Mouse (Mus musculus): ENCODE measurements around the gene Lrrc8a. TPM values are rescaled to one million over a fixed set of nuclear protein-coding genes. Genes with fewer than 3 reads are reported as not detected.

The Lrrc8a gene
- total RNA-seq, 1 experiment, result 26.6 TPM

DNA sequence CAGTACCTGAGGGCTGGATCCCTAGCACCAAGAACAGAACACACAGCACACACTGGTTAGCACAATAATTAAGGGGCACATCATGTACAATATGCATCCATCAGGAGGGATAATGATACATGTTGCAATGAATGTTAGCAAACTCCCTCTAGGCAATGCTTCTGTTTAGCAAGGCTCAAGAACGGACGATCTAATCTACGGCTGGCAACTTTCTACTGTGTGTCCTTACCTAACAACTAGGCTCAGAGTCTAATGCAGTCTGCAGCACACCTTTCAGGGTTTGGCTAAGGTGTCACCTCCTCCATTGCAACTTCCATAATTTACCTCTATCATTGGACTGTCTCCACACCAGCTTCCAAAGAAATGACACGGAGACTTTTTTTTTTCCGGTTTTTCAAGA lies 21.2 kb upstream of the Lrrc8a start:
- in situ Hi-C loops (cut with MboI; ENCODE audit: low sequenced_read_pairs in 2 of 2, unreplicated experiment in 2 of 2), result no loop called here
- peaks cover 6% of the 10 kb centered on the region; the same call in 1 of the 2 replicates for H3K9me3 ChIP-seq (ENCODE audit: control insufficient read depth, insufficient read depth, low read depth, low read length)
- TF ChIP-seq HCFC1 (IDR thresholded peaks at IDR 0.05; ENCODE audit: borderline replicate concordance, insufficient read depth, low read length) (no peak), ZC3H11A (IDR thresholded peaks at IDR 0.05; ENCODE audit: borderline replicate concordance, low read depth, low read length) (no peak), MAFK (IDR thresholded peaks at IDR 0.05; ENCODE audit: insufficient read depth, low read depth, low read length) (no peak)
- DNase-seq (ENCODE audit: low read depth, low spot score), result no peak
- H3K27ac ChIP-seq (ENCODE audit: insufficient read depth, low read depth, low read length, poor library complexity, severe bottlenecking), result no peak overlapping the region
- H3K36me3 ChIP-seq (ENCODE audit: control insufficient read depth, insufficient read depth, low read length, poor library complexity, severe bottlenecking), result no peaks in the 10 kb centered on the region
- H3K9ac ChIP-seq (ENCODE audit: insufficient read depth, low read depth, low read length, poor library complexity, severe bottlenecking), result no peak overlapping the region
- H3K4me3 ChIP-seq (ENCODE audit: insufficient read depth in 1 of 2, low read depth in 1 of 2, low read length in 2 of 2, poor library complexity in 1 of 2, severe bottlenecking in 1 of 2), result no peak overlapping the region
- H3K4me1 ChIP-seq (ENCODE audit: control insufficient read depth in 2 of 2, insufficient read depth in 2 of 2, low read length in 2 of 2, poor library complexity in 1 of 2), result peaks cover 0 to 4% of the 10 kb centered on the region in 2 experiments; a peak in 1 of 4 replicates

GRCm38 (mm10) chr2:30235593-30235992 lies 1.9 kb upstream of the Lrrc8a start:
- H3K9me3 ChIP-seq (ENCODE audit: control insufficient read depth, insufficient read depth, low read depth, low read length), result peaks cover 3% of the 10 kb centered on the region; the same call in 1 of the 2 replicates
- in situ Hi-C loops (cut with MboI; ENCODE audit: low sequenced_read_pairs in 2 of 2, unreplicated experiment in 2 of 2), result no loop called here
- no peak overlapping the region for H3K9ac ChIP-seq (ENCODE audit: insufficient read depth, low read depth, low read length, poor library complexity, severe bottlenecking)
- H3K4me1 ChIP-seq (ENCODE audit: control insufficient read depth in 2 of 2, insufficient read depth in 2 of 2, low read length in 2 of 2, poor library complexity in 1 of 2), result peaks cover 0 to 5% of the 10 kb centered on the region in 2 experiments; a peak in 1 of 4 replicates
- no peak overlapping the region for H3K4me3 ChIP-seq (ENCODE audit: insufficient read depth in 1 of 2, low read depth in 1 of 2, low read length in 2 of 2, poor library complexity in 1 of 2, severe bottlenecking in 1 of 2)
- TF ChIP-seq CHD2 (IDR thresholded peaks at IDR 0.05; ENCODE audit: low read depth, low read length) (no peak), ZNF384 (IDR thresholded peaks at IDR 0.05; ENCODE audit: low read depth, low read length) (no peak), HCFC1 (IDR thresholded peaks at IDR 0.05; ENCODE audit: borderline replicate concordance, insufficient read depth, low read length) (no peak), ZC3H11A (IDR thresholded peaks at IDR 0.05; ENCODE audit: borderline replicate concordance, low read depth, low read length) (no peak), MAFK (IDR thresholded peaks at IDR 0.05; ENCODE audit: insufficient read depth, low read depth, low read length) (no peak)
- DNase-seq (ENCODE audit: low read depth, low spot score), result no peak
- no peaks in the 10 kb centered on the region for H3K36me3 ChIP-seq (ENCODE audit: control insufficient read depth, insufficient read depth, low read length, poor library complexity, severe bottlenecking)
- no peak overlapping the region for H3K27ac ChIP-seq (ENCODE audit: insufficient read depth, low read depth, low read length, poor library complexity, severe bottlenecking)

DNA sequence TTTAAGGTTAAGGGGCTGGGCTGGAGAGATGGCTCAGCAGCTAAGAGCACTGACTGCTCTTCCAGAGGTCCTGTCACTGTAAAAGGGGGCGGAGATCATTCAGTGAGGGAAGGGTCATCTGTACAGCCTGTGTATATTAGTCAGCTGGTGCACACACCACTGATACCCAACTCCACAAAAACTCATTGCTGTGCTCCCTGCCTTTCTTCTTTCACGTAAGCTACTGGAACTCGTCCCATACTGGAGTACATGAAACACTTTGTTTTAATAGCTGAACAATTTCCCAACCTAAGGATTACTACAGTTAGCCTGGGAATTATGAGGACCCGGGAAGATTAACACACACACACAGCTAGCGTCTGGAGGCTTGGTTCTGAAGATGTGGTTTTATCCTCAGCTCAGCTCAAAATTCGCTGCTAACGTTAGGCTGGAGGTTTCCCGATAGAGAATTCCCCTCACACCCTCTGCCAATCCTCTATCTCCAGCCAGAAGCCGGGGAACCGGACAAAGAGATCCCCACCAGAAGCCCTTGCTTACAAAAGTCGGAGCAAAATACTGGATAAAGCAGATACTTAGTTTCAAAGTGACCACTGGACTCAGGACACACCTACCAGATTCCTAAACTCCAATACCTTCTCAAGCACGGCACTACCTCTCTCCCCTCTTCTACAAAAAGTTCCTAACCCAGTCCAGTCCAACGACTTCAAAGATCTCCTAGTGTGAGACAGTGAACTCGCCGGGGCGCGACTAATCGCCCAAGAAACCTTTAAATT lies 903 bp upstream of the Lrrc8a start:
- Histone ChIP-seq H3K36me3 (ENCODE audit: control insufficient read depth, insufficient read depth, low read length, poor library complexity, severe bottlenecking) (peaks cover 6% of the 10 kb centered on the region; the same call in 1 of the 2 replicates), H3K4me3 (ENCODE audit: insufficient read depth in 1 of 2, low read depth in 1 of 2, low read length in 2 of 2, poor library complexity in 1 of 2, severe bottlenecking in 1 of 2) (peak overlapping the region; percentile 84 to 90), H3K9me3 (ENCODE audit: control insufficient read depth, insufficient read depth, low read depth, low read length) (0 out of 2 replicates have a peak, but pooled peaks cover 2% of the 10 kb centered on the region), H3K9ac (ENCODE audit: insufficient read depth, low read depth, low read length, poor library complexity, severe bottlenecking) (peak overlapping the region; percentile 92), H3K27ac (ENCODE audit: insufficient read depth, low read depth, low read length, poor library complexity, severe bottlenecking) (peak overlapping the region; percentile 48; the same call in 1 of the 2 replicates), H3K4me1 (ENCODE audit: control insufficient read depth in 2 of 2, insufficient read depth in 2 of 2, low read length in 2 of 2, poor library complexity in 1 of 2) (peaks cover 0 to 5% of the 10 kb centered on the region in 2 experiments; a peak in 1 of 4 replicates)
- in situ Hi-C loops (cut with MboI; ENCODE audit: low sequenced_read_pairs in 2 of 2, unreplicated experiment in 2 of 2), result no loop called here
- no peak for DNase-seq (ENCODE audit: low read depth, low spot score)
- TF ChIP-seq ZNF384 (IDR thresholded peaks at IDR 0.05; ENCODE audit: low read depth, low read length) (no peak), MAFK (IDR thresholded peaks at IDR 0.05; ENCODE audit: insufficient read depth, low read depth, low read length) (no peak), HCFC1 (IDR thresholded peaks at IDR 0.05; ENCODE audit: borderline replicate concordance, insufficient read depth, low read length) (no peak), ZC3H11A (IDR thresholded peaks at IDR 0.05; ENCODE audit: borderline replicate concordance, low read depth, low read length) (no peak), CHD2 (IDR thresholded peaks at IDR 0.05; ENCODE audit: low read depth, low read length) (no peak)

- no peak for TF ChIP-seq MAFK (IDR thresholded peaks at IDR 0.05; ENCODE audit: insufficient read depth, low read depth, low read length)
- Histone ChIP-seq H3K4me3 (ENCODE audit: insufficient read depth in 1 of 2, low read depth in 1 of 2, low read length in 2 of 2, poor library complexity in 1 of 2, severe bottlenecking in 1 of 2) (peak overlapping the region; percentile 84 to 90), H3K9me3 (ENCODE audit: control insufficient read depth, insufficient read depth, low read depth, low read length) (no peaks in the 10 kb centered on the region), H3K9ac (ENCODE audit: insufficient read depth, low read depth, low read length, poor library complexity, severe bottlenecking) (peak overlapping the region; percentile 85), H3K36me3 (ENCODE audit: control insufficient read depth, insufficient read depth, low read length, poor library complexity, severe bottlenecking) (peaks cover 6% of the 10 kb centered on the region; the same call in 1 of the 2 replicates), H3K4me1 (ENCODE audit: control insufficient read depth in 2 of 2, insufficient read depth in 2 of 2, low read length in 2 of 2, poor library complexity in 1 of 2) (peaks cover 0 to 8% of the 10 kb centered on the region in 2 experiments; a peak in 1 of 4 replicates), H3K27ac (ENCODE audit: insufficient read depth, low read depth, low read length, poor library complexity, severe bottlenecking) (peak overlapping the region; percentile 33; the same call in 1 of the 2 replicates)
- in situ Hi-C loops (cut with MboI; ENCODE audit: low sequenced_read_pairs in 2 of 2, unreplicated experiment in 2 of 2), result no loop called here
- DNase-seq (ENCODE audit: low read depth, low spot score), result no peak
Observed at GRCm38 (mm10) chr2:30237881-30238280, 366 bp downstream of the Lrrc8a start.

All from ES-E14 (cell line).